Mouse (Mus musculus): Measurements from ENCODE around the gene Ptk6. TPM values are rescaled to one million over a fixed set of nuclear protein-coding genes. Genes with fewer than 3 reads are reported as not detected.

The Ptk6 gene
- polyA plus RNA-seq (2015; fragmentation: Nextera tagmentation; extraction: Ambion mirVana): not detected in 2 replicates

- no peak for ATAC-seq (ENCODE audit: low FRiP score, low TSS enrichment)
- no peaks in the 10 kb centered on the region for H3K27me3 ChIP-seq (ENCODE audit: insufficient read depth, low read length)
- H3K27ac ChIP-seq (ENCODE audit: low read length): no peak within 1 kb of the TSS
- H3K9ac ChIP-seq (replicated peaks; ENCODE audit: low read length): no peak within 1 kb of the TSS
- no peaks in the 10 kb centered on the region for H3K4me1 ChIP-seq (ENCODE audit: insufficient read depth, low read length)
- H3K9me3 ChIP-seq (ENCODE audit: low read length): no peaks in the 10 kb centered on the region
- no peak within 1 kb of the TSS for H3K4me3 ChIP-seq (ENCODE audit: low read length)
- WGBS: 88% methylated on average over 3 of the region's 3 CpGs
- H3K4me2 ChIP-seq (replicated peaks; ENCODE audit: low read depth, low read length): no peak within 1 kb of the TSS
- no peaks in the 10 kb centered on the region for H3K36me3 ChIP-seq (ENCODE audit: insufficient read depth, low read length)
Measured at GRCm38 (mm10) chr2:181202422-181202821, at the start of gene Ptk6. Ptk6 (minus strand) TSS chr2:181202789.

DNA sequence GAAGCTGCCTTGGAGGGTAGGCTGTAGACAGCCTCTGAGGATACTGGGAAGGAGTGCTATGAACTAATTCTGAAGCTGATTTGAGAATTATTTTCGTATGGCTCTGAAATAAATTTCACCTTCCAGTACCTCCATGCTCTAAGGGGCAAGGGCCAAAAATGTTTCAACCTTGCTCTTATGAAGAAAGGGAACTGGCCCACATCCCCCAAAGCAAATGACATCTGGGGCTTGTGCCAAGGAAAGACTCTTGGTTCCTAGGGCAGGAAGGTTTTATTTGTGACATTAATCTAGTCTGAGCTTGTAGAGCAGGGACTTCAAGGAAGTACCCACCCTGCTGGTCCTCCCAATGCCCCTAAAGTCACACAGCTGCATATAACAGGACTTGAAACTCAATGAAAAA, 49.3 kb upstream of the Ptk6 start:
- H3K4me1 ChIP-seq (ENCODE audit: insufficient read depth, low read length): no peaks in the 10 kb centered on the region
- no peak overlapping the region for H3K27ac ChIP-seq (ENCODE audit: low read length)
- H3K4me2 ChIP-seq (replicated peaks; ENCODE audit: low read depth, low read length): no peak overlapping the region
- H3K9ac ChIP-seq (replicated peaks; ENCODE audit: low read length): no peak overlapping the region
- 70% methylated on average over 1 of the region's 1 CpGs for WGBS
- no peaks in the 10 kb centered on the region for H3K9me3 ChIP-seq (ENCODE audit: low read length)
- H3K27me3 ChIP-seq (ENCODE audit: insufficient read depth, low read length): no peaks in the 10 kb centered on the region
- peaks cover 32% of the 10 kb centered on the region for H3K36me3 ChIP-seq (ENCODE audit: insufficient read depth, low read length)
- no peak for ATAC-seq (ENCODE audit: low FRiP score, low TSS enrichment)
- no peak overlapping the region for H3K4me3 ChIP-seq (ENCODE audit: low read length)

- no peak for ATAC-seq (ENCODE audit: low FRiP score, low TSS enrichment)
Measured at GRCm38 (mm10) chr2:181249217-181249616, 46.6 kb upstream of the Ptk6 start.

GRCm38 (mm10) chr2:181245031-181245430, 42.4 kb upstream of the Ptk6 start:
- Histone ChIP-seq H3K4me3 (ENCODE audit: low read length) (no peak overlapping the region), H3K4me2 (replicated peaks; ENCODE audit: low read depth, low read length) (no peak overlapping the region), H3K27ac (ENCODE audit: low read length) (no peak overlapping the region), H3K9me3 (ENCODE audit: low read length) (no peaks in the 10 kb centered on the region), H3K9ac (replicated peaks; ENCODE audit: low read length) (no peak overlapping the region), H3K4me1 (ENCODE audit: insufficient read depth, low read length) (peaks cover 9% of the 10 kb centered on the region; the same call in 1 of the 2 replicates), H3K27me3 (ENCODE audit: insufficient read depth, low read length) (no peaks in the 10 kb centered on the region), H3K36me3 (ENCODE audit: insufficient read depth, low read length) (no peaks in the 10 kb centered on the region)
- ATAC-seq (ENCODE audit: low FRiP score, low TSS enrichment): no peak
- WGBS: 38% methylated on average over 2 of the region's 2 CpGs

More at GRCm38 (mm10) chr2:181249217-181249616, 46.6 kb upstream of the Ptk6 start:
- no peaks in the 10 kb centered on the region for H3K4me1 ChIP-seq (ENCODE audit: insufficient read depth, low read length)
- peaks cover 16% of the 10 kb centered on the region for H3K36me3 ChIP-seq (ENCODE audit: insufficient read depth, low read length)
- H3K9me3 ChIP-seq (ENCODE audit: low read length): no peaks in the 10 kb centered on the region
- H3K9ac ChIP-seq (replicated peaks; ENCODE audit: low read length): no peak overlapping the region
- H3K4me2 ChIP-seq (replicated peaks; ENCODE audit: low read depth, low read length): no peak overlapping the region
- 76% methylated on average over 10 of the region's 10 CpGs for WGBS
- no peak overlapping the region for H3K4me3 ChIP-seq (ENCODE audit: low read length)
- H3K27ac ChIP-seq (ENCODE audit: low read length): no peak overlapping the region
- H3K27me3 ChIP-seq (ENCODE audit: insufficient read depth, low read length): no peaks in the 10 kb centered on the region

GRCm38 (mm10) chr2:181243706-181244394, 41.3 kb upstream of the Ptk6 start:
- 37% methylated on average over 11 of the region's 11 CpGs for WGBS
- Histone ChIP-seq H3K9ac (replicated peaks; ENCODE audit: low read length) (no peak overlapping the region), H3K36me3 (ENCODE audit: insufficient read depth, low read length) (no peaks in the 10 kb centered on the region), H3K27me3 (ENCODE audit: insufficient read depth, low read length) (no peaks in the 10 kb centered on the region), H3K9me3 (ENCODE audit: low read length) (no peaks in the 10 kb centered on the region), H3K4me3 (ENCODE audit: low read length) (no peak overlapping the region), H3K4me2 (replicated peaks; ENCODE audit: low read depth, low read length) (no peak overlapping the region), H3K27ac (ENCODE audit: low read length) (no peak overlapping the region), H3K4me1 (ENCODE audit: insufficient read depth, low read length) (peaks cover 9% of the 10 kb centered on the region; the same call in 1 of the 2 replicates)
- no peak for ATAC-seq (ENCODE audit: low FRiP score, low TSS enrichment)

DNA sequence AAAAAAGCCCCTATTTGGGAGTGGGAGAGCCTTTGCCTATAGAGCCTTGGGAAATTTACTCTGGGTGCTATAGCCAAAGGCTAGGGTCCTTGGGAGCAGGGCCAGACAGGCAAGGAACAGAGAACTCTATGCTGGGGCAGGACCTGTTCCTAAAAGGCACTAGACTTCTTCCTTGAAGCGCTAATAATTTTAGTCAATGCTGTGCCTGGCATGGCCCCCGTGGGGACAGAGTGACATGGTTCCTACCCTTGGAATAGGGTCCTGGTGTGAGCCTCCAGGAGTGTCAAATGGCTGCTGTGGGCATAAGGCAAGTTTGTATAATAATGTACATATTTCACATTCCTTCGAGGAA, 39.7 kb upstream of the Ptk6 start:
- no peak overlapping the region for H3K27ac ChIP-seq (ENCODE audit: low read length)
- H3K4me2 ChIP-seq (replicated peaks; ENCODE audit: low read depth, low read length): peak overlapping the region; percentile 69
- H3K4me3 ChIP-seq (ENCODE audit: low read length): peak overlapping the region; percentile 61
- ATAC-seq (ENCODE audit: low FRiP score, low TSS enrichment): 0 out of 2 replicates have a peak, but pooled peaks have one; percentile 9
- no peaks in the 10 kb centered on the region for H3K36me3 ChIP-seq (ENCODE audit: insufficient read depth, low read length)
- peaks cover 9% of the 10 kb centered on the region; the same call in 1 of the 2 replicates for H3K4me1 ChIP-seq (ENCODE audit: insufficient read depth, low read length)
- WGBS: 62% methylated on average over 3 of the region's 3 CpGs
- peak overlapping the region; percentile 70 for H3K9ac ChIP-seq (replicated peaks; ENCODE audit: low read length)
- H3K27me3 ChIP-seq (ENCODE audit: insufficient read depth, low read length): no peaks in the 10 kb centered on the region
- H3K9me3 ChIP-seq (ENCODE audit: low read length): no peaks in the 10 kb centered on the region

GRCm38 (mm10) chr2:181241602-181242313, 39.2 kb upstream of the Ptk6 start, which contains the start of gene Helz2:
Helz2 (minus strand) TSS chr2:181242027.
- H3K4me2 ChIP-seq (replicated peaks; ENCODE audit: low read depth, low read length): peak within 1 kb of the TSS; percentile 69
- ATAC-seq (ENCODE audit: low FRiP score, low TSS enrichment): peak; percentile 62
- no peaks in the 10 kb centered on the region for H3K9me3 ChIP-seq (ENCODE audit: low read length)
- no peak within 1 kb of the TSS for H3K27ac ChIP-seq (ENCODE audit: low read length)
- no peaks in the 10 kb centered on the region for H3K27me3 ChIP-seq (ENCODE audit: insufficient read depth, low read length)
- peak within 1 kb of the TSS; percentile 70 for H3K9ac ChIP-seq (replicated peaks; ENCODE audit: low read length)
- peaks cover 9% of the 10 kb centered on the region; the same call in 1 of the 2 replicates for H3K4me1 ChIP-seq (ENCODE audit: insufficient read depth, low read length)
- H3K4me3 ChIP-seq (ENCODE audit: low read length): peak within 1 kb of the TSS; percentile 61
- WGBS: 6% methylated on average over 16 of the region's 16 CpGs
- H3K36me3 ChIP-seq (ENCODE audit: insufficient read depth, low read length): no peaks in the 10 kb centered on the region

DNA sequence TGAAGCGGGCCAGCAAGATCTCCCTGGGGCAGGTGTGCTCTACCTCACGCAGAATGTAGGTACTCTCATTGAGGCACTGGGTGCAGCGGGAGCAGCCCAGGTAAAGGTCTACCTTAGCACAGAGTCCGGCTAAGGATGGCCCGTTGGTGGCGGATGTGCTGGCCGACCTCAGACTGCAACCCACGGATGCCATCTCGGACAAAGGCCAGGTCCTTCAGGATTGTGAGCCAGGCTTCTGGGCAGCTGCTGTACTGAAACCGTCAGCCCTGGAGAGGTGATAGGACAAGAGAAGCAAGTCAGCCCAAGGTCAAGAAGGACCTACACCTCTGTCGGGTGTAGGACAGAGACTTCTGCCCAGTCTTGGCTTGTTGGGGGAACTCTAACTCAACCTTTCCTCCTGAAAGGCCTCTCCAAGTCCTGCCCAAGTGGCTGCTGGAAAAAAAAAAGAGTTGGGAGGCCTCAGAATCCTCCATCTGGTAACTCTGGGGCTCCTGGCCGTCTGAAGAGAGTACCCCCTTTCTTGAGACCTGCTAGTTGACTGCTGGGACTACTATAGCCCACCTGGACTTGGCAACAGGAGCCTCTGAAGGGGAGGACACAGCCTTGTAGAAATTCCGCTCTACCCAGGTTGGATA, 38.3 kb upstream of the Ptk6 start:
- no peaks in the 10 kb centered on the region for H3K27me3 ChIP-seq (ENCODE audit: insufficient read depth, low read length)
- WGBS: 90% methylated on average over 13 of the region's 13 CpGs
- H3K27ac ChIP-seq (ENCODE audit: low read length): no peak overlapping the region
- H3K9me3 ChIP-seq (ENCODE audit: low read length): no peaks in the 10 kb centered on the region
- H3K36me3 ChIP-seq (ENCODE audit: insufficient read depth, low read length): no peaks in the 10 kb centered on the region; the same call in 1 of the 2 replicates
- H3K4me3 ChIP-seq (ENCODE audit: low read length): peak overlapping the region; percentile 61; the same call in 1 of the 2 replicates
- H3K4me1 ChIP-seq (ENCODE audit: insufficient read depth, low read length): peaks cover 9% of the 10 kb centered on the region; the same call in 1 of the 2 replicates
- H3K4me2 ChIP-seq (replicated peaks; ENCODE audit: low read depth, low read length): peak overlapping the region; percentile 69
- no peak for ATAC-seq (ENCODE audit: low FRiP score, low TSS enrichment)
- H3K9ac ChIP-seq (replicated peaks; ENCODE audit: low read length): no peak overlapping the region

DNA sequence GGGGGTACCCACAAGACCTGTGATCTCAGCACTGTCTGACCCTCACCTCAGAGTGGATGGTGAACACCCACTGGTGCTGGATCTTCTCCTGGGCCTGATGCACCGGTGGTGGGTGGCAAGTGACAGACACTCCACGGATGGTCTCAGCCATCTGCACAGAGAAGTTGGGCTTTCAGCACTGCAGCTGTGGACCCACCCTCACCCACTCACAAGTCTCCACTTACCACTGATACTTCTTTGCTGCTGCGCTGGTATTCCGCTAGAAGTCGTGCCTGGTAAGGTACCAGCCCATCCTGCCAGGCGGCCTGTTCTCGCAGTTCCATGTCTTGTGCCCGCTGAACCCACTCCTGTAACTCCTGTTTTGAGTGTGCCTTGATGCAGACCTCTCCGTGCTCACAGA, 36.7 kb upstream of the Ptk6 start:
- Histone ChIP-seq H3K4me1 (ENCODE audit: insufficient read depth, low read length) (peaks cover 9% of the 10 kb centered on the region; the same call in 1 of the 2 replicates), H3K27ac (ENCODE audit: low read length) (no peak overlapping the region), H3K27me3 (ENCODE audit: insufficient read depth, low read length) (no peaks in the 10 kb centered on the region), H3K4me2 (replicated peaks; ENCODE audit: low read depth, low read length) (no peak overlapping the region), H3K4me3 (ENCODE audit: low read length) (no peak overlapping the region), H3K9me3 (ENCODE audit: low read length) (no peaks in the 10 kb centered on the region), H3K36me3 (ENCODE audit: insufficient read depth, low read length) (no peaks in the 10 kb centered on the region; the same call in 1 of the 2 replicates), H3K9ac (replicated peaks; ENCODE audit: low read length) (no peak overlapping the region)
- no peak for ATAC-seq (ENCODE audit: low FRiP score, low TSS enrichment)
- WGBS: 94% methylated on average over 9 of the region's 9 CpGs
